Mouse (Mus musculus) small intestine, adult 2 months (tissue): ENCODE data around the gene Olfr527. TPM values are rescaled to one million over a fixed set of nuclear protein-coding genes. Genes with fewer than 3 reads are reported as not detected.

Source experiments
- H3K27ac ChIP-seq: fragments of 200-500 bp; 2 replicates; pipeline ENCODE4 v1.5.1; 2012; ENCODE audit warnings: low read depth, low read length, control low read depth, inconsistent platforms; ENCODE audit not compliant: insufficient read depth
- H3K27me3 ChIP-seq: fragments of 200-500 bp; 2 replicates; pipeline ENCODE4 v1.6.1; 2012; ENCODE audit warnings: mild to moderate bottlenecking, moderate library complexity, low read length, inconsistent platforms; ENCODE audit not compliant: control insufficient read depth, insufficient read depth
- H3K36me3 ChIP-seq: fragments of 200-500 bp; 2 replicates; pipeline ENCODE4 v1.6.1; 2012; ENCODE audit warnings: mild to moderate bottlenecking, low read length, control low read depth, inconsistent platforms; ENCODE audit not compliant: control insufficient read depth, insufficient read depth
- H3K4me1 ChIP-seq: fragments of 200-500 bp; 2 replicates; pipeline ENCODE4 v1.6.1; 2012; ENCODE audit warnings: low read length, inconsistent platforms, mixed read lengths; ENCODE audit not compliant: control insufficient read depth, insufficient read depth, insufficient read length
- H3K4me3 ChIP-seq: fragments of 200-500 bp; 2 replicates; pipeline ENCODE4 v1.5.1; 2012; ENCODE audit warnings: low read depth, mild to moderate bottlenecking, control low read depth, inconsistent platforms, low read length, moderate library complexity
- CTCF ChIP-seq: fragments of 200-500 bp; IDR thresholded peaks from 2 replicates; pipeline ENCODE4 v1.5.1; 2012; ENCODE audit warnings: low read depth, mild to moderate bottlenecking, control low read depth, inconsistent platforms, low read length, moderate library complexity, mixed read lengths; ENCODE audit not compliant: insufficient replicate concordance, insufficient read length; ENCODE audit errors: extremely low read depth
- POLR2A ChIP-seq: fragments of 200-500 bp; IDR thresholded peaks from 2 replicates; pipeline ENCODE4 v1.6.1; 2012; ENCODE audit warnings: low read depth, mild to moderate bottlenecking, control low read depth, inconsistent platforms, low read length, moderate library complexity
- WGBS: fragments of 180-500 bp; shearing (Covaris S2); methylation state at CpG from one replicate; pipeline ENCODE4 v1.1.7; 2018; 5-methylcytosine and 5-hydroxymethylcytosine counted together
- polyA plus RNA-seq: library from polyadenylated mRNA; depleted of rRNA; stranded (reverse); fragments of >200 nt; gene quantifications from 2 replicates; pipeline ENCODE4 v1.2.3, GENCODE M21; 2012; rRNA removed

Olfr527 gene
- polyA plus RNA-seq = not detected in 2 replicates

GRCm38 (mm10) chr7:140333717-140334116 is at the start of gene Olfr527:
TSS of gene Olfr527 (plus strand) at chr7:140334017.
- TF ChIP-seq CTCF = no peak
- no peak for TF ChIP-seq POLR2A
- Histone ChIP-seq H3K27me3 (no peaks in the 10 kb centered on the region), H3K27ac (no peak within 1 kb of the TSS), H3K4me3 (no peak within 1 kb of the TSS), H3K36me3 (no peaks in the 10 kb centered on the region), H3K4me1 (no peaks in the 10 kb centered on the region)
- whole genome bisulfite sequencing = 93% methylated on average over 2 of the region's 2 CpGs

GRCm38 (mm10) chr7:140295746-140296145 is 38.1 kb upstream of the Olfr527 start:
- Histone ChIP-seq H3K27me3 (no peaks in the 10 kb centered on the region), H3K27ac (no peak overlapping the region), H3K4me1 (no peaks in the 10 kb centered on the region), H3K4me3 (no peak overlapping the region), H3K36me3 (no peaks in the 10 kb centered on the region)
- TF ChIP-seq POLR2A (no peak), CTCF (no peak)
- 80% methylated on average over 9 of the region's 9 CpGs for WGBS

- Histone ChIP-seq H3K4me1 (no peaks in the 10 kb centered on the region), H3K27ac (no peak overlapping the region), H3K4me3 (no peak overlapping the region), H3K36me3 (no peaks in the 10 kb centered on the region), H3K27me3 (no peaks in the 10 kb centered on the region)
- TF ChIP-seq POLR2A (no peak), CTCF (no peak)
- WGBS = 63% methylated on average over 6 of the region's 6 CpGs
Observed at GRCm38 (mm10) chr7:140296876-140297275, 36.9 kb upstream of the Olfr527 start.

- TF ChIP-seq POLR2A (no peak), CTCF (no peak)
- no peaks in the 10 kb centered on the region for H3K4me1 ChIP-seq
- 86% methylated on average over 3 of the region's 3 CpGs for WGBS
- no peaks in the 10 kb centered on the region for H3K27me3 ChIP-seq
- no peak overlapping the region for H3K4me3 ChIP-seq
- H3K36me3 ChIP-seq = no peaks in the 10 kb centered on the region
- no peak overlapping the region for H3K27ac ChIP-seq
Observed at GRCm38 (mm10) chr7:140299416-140299815, 34.4 kb upstream of the Olfr527 start.

GRCm38 (mm10) chr7:140319861-140320385 is 13.9 kb upstream of the Olfr527 start:
- WGBS = 76% methylated on average over 3 of the region's 3 CpGs
- TF ChIP-seq POLR2A = no peak
- no peak for TF ChIP-seq CTCF
- no peak overlapping the region for H3K4me3 ChIP-seq
- no peaks in the 10 kb centered on the region for H3K27me3 ChIP-seq
- no peak overlapping the region for H3K27ac ChIP-seq
- H3K36me3 ChIP-seq = no peaks in the 10 kb centered on the region
- H3K4me1 ChIP-seq = no peaks in the 10 kb centered on the region

- Histone ChIP-seq H3K4me3 (no peak within 1 kb of the TSS), H3K36me3 (no peaks in the 10 kb centered on the region), H3K27ac (no peak within 1 kb of the TSS), H3K27me3 (no peaks in the 10 kb centered on the region), H3K4me1 (no peaks in the 10 kb centered on the region)
- WGBS = 47% methylated on average over 1 of the region's 1 CpGs
- TF ChIP-seq CTCF (no peak), POLR2A (no peak)
Observed at GRCm38 (mm10) chr7:140320558-140320957, 13.3 kb upstream of the Olfr527 start, which contains the start of gene Olfr525. TSS of gene Olfr525 (plus strand) at chr7:140320858.

GRCm38 (mm10) chr7:140321135-140321534 is 12.7 kb upstream of the Olfr527 start:
- no peaks in the 10 kb centered on the region for H3K4me1 ChIP-seq
- no peak overlapping the region for H3K4me3 ChIP-seq
- no peaks in the 10 kb centered on the region for H3K36me3 ChIP-seq
- no peaks in the 10 kb centered on the region for H3K27me3 ChIP-seq
- TF ChIP-seq POLR2A (no peak), CTCF (no peak)
- no peak overlapping the region for H3K27ac ChIP-seq
